Mouse (Mus musculus): ENCODE measurements around the gene Azin2. TPM values are rescaled to one million over a fixed set of nuclear protein-coding genes. Genes with fewer than 3 reads are reported as not detected.

The Azin2 gene
- 10 to 100 TPM; 17.8 to 20.0 TPM for total RNA-seq (2021)

GRCm38 (mm10) chr4:128962029-128962925 is at the start of gene Azin2:
Gene Azin2 (minus strand): TSS chr4:128962442.
- intact Hi-C loops (cut with DNase I): no loop called here
- peak; percentile 98 for DNase-seq

GRCm38 (mm10) chr4:129011604-129012121 is 49.4 kb upstream of the Azin2 start:
- DNase-seq: peak; percentile 90
- intact Hi-C loops (cut with DNase I): no loop called here

GRCm38 (mm10) chr4:129009521-129009920 is 47.3 kb upstream of the Azin2 start:
- DNase-seq: no peak
- intact Hi-C loops (cut with DNase I): no loop called here

- DNase-seq: no peak
- intact Hi-C loops (cut with DNase I): no loop called here
These were observed 46.4 kb upstream of the Azin2 start for GRCm38 (mm10) chr4:129008672-129009071.

GRCm38 (mm10) chr4:129008006-129008519 is 45.8 kb upstream of the Azin2 start:
- DNase-seq: no peak
- intact Hi-C loops (cut with DNase I): no loop called here

- no peak for DNase-seq
- intact Hi-C loops (cut with DNase I): no loop called here
These were observed 41.5 kb upstream of the Azin2 start for GRCm38 (mm10) chr4:129003720-129004119.

GRCm38 (mm10) chr4:129000786-129001185 is 38.5 kb upstream of the Azin2 start:
- intact Hi-C loops (cut with DNase I): no loop called here
- DNase-seq: no peak

- intact Hi-C loops (cut with DNase I): no loop called here
- DNase-seq: no peak
These were observed 36.2 kb upstream of the Azin2 start for GRCm38 (mm10) chr4:128998401-128998800.

GRCm38 (mm10) chr4:128997258-128997657 is 35.0 kb upstream of the Azin2 start:
- DNase-seq: no peak
- intact Hi-C loops (cut with DNase I): no loop called here

- intact Hi-C loops (cut with DNase I): no loop called here
- no peak for DNase-seq
These were observed 33.0 kb upstream of the Azin2 start for GRCm38 (mm10) chr4:128995238-128995637.

- intact Hi-C loops (cut with DNase I): no loop called here
- peak; percentile 40 for DNase-seq
These were observed 31.4 kb upstream of the Azin2 start for GRCm38 (mm10) chr4:128993675-128994074.

GRCm38 (mm10) chr4:128993025-128993662 is 30.9 kb upstream of the Azin2 start:
- DNase-seq: peak; percentile 92
- intact Hi-C loops (cut with DNase I): no loop called here

- intact Hi-C loops (cut with DNase I): no loop called here
- no peak for DNase-seq
These were observed 29.9 kb upstream of the Azin2 start for GRCm38 (mm10) chr4:128992176-128992575.

GRCm38 (mm10) chr4:128991500-128992008 is 29.3 kb upstream of the Azin2 start, which contains the start of gene Ak2:
Gene Ak2 (plus strand): TSS chr4:128991958.
- no peak for DNase-seq
- intact Hi-C loops (cut with DNase I): no loop called here

- intact Hi-C loops (cut with DNase I): no loop called here
- DNase-seq: no peak
These were observed 27.4 kb upstream of the Azin2 start for GRCm38 (mm10) chr4:128989678-128990077.

GRCm38 (mm10) chr4:128988911-128989310 is 26.7 kb upstream of the Azin2 start:
- no peak for DNase-seq
- intact Hi-C loops (cut with DNase I): no loop called here

GRCm38 (mm10) chr4:128984600-128984999 is 22.4 kb upstream of the Azin2 start:
- DNase-seq: no peak
- intact Hi-C loops (cut with DNase I): no loop called here

- intact Hi-C loops (cut with DNase I): no loop called here
- DNase-seq: no peak
These were observed 21.4 kb upstream of the Azin2 start for GRCm38 (mm10) chr4:128983656-128984055.

- no peak for DNase-seq
- intact Hi-C loops (cut with DNase I): no loop called here
These were observed 20.9 kb upstream of the Azin2 start for GRCm38 (mm10) chr4:128983151-128983550.

GRCm38 (mm10) chr4:128981833-128982180 is 19.6 kb upstream of the Azin2 start:
- intact Hi-C loops (cut with DNase I): no loop called here
- no peak for DNase-seq
